Mouse (Mus musculus): Measurements from ENCODE around the gene Ptprd. TPM values are rescaled to one million over a fixed set of nuclear protein-coding genes. Genes with fewer than 3 reads are reported as not detected.

The Ptprd gene
- total RNA-seq, 2 experiments from 2014 or later = 3.0 to 4.7 TPM

GRCm38 (mm10) chr4:77586222-77586621 is 625.5 kb downstream of the Ptprd start:
- DNase-seq (ENCODE audit: low spot score) = no peak

DNA sequence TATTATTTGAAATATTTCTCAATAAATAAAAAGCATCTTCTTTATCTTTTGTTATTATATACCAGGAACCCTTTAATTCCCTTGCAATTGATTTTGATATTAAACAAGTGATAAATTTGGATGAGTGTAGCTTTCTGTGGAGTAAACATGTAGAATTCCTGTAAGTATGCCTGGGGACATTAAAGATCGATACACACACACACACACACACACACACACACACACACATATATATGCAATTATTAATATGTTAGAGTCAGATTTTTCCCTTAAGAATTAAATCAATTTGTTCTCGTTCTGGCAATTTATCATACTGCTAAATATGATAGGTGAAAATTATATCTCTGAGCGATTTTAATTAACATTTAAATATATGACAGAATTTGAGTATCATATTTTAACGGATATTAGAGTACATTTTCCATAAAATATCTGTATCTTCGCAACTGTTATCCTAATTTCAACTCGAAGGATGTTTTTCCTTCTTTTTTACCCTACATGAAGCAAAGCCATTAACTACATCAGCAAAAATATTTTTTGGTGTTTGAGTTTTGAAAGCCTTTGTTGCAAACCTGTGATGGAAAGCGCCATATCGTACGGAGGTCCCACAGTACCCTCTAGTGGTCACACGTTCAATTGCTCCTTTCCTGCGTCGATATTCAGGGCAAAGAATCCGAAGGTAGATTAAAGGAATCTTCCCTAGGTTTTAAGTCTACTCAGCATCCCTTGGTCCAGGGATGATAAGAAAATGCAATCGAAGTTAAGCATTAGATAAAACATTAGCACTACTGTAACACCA is 653.2 kb downstream of the Ptprd start:
- no peak for DNase-seq (ENCODE audit: low spot score)

DNA sequence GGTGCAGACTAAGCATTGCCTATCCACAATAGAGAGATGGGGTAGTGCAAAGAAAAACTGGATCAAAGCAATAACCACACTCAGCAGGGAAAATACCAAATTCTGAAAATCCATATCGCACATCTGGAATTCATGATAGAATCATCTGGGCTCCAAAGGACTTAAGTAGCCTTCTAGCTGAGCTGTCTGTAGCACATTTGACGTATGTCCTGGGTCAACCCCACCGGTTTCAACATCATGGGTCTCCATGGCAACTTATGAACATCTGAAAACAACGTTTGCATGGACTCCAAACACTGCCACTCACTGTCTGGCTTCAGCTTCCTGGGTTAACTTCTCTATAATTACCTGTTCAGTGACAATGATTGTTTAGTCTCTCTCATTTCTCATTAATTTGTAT is 655.9 kb downstream of the Ptprd start:
- DNase-seq (ENCODE audit: low spot score) = no peak

GRCm38 (mm10) chr4:77537843-77538242 is 673.9 kb downstream of the Ptprd start:
- DNase-seq (ENCODE audit: low spot score) = no peak

- DNase-seq (ENCODE audit: low spot score) = no peak
These were observed 674.4 kb downstream of the Ptprd start for GRCm38 (mm10) chr4:77537336-77537735.

- DNase-seq (ENCODE audit: low spot score) = no peak
These were observed 676.2 kb downstream of the Ptprd start for GRCm38 (mm10) chr4:77535601-77536000.

GRCm38 (mm10) chr4:77534553-77534952 is 677.2 kb downstream of the Ptprd start:
- no peak for DNase-seq (ENCODE audit: low spot score)

- no peak for DNase-seq (ENCODE audit: low spot score)
These were observed 692.6 kb downstream of the Ptprd start for GRCm38 (mm10) chr4:77519166-77519565.

DNA sequence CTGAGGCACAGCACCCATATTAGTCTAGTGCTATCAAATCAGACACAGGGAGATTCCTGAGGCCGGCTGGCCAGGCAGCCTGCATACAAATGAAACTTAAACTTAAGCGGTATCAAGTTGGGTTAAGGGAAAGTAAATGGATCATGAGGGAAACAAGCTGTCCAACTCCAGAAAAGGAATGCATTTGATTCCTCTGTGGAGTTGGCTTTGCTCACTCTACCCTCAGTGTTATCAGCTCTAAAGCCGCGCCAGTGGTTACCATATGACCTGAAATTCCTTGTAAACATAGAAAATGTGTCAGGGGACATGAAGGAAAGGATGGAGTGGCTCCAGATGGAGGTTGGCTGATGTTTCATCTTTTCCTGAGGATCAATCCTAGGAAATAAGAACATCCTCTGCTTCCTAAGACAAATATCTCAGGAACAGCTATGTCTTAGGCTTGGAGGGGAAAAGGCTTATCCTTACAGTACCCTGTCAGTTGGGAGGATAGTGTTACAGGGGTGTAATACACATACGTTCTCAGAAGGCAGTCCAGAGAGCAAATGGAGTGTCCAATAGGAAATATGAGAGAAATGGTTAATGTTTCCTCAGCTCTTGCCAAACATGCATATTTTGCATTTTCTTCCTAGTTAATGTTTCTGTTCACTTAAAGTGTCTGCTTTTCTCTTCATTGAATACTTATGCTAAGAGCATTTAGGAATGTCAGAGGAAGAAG is 697.7 kb downstream of the Ptprd start:
- no peak for DNase-seq (ENCODE audit: low spot score)

GRCm38 (mm10) chr4:77513041-77513440 is 698.7 kb downstream of the Ptprd start:
- DNase-seq (ENCODE audit: low spot score) = no peak

- no peak for DNase-seq (ENCODE audit: low spot score)
These were observed 757.7 kb downstream of the Ptprd start for GRCm38 (mm10) chr4:77454049-77454448.

DNA sequence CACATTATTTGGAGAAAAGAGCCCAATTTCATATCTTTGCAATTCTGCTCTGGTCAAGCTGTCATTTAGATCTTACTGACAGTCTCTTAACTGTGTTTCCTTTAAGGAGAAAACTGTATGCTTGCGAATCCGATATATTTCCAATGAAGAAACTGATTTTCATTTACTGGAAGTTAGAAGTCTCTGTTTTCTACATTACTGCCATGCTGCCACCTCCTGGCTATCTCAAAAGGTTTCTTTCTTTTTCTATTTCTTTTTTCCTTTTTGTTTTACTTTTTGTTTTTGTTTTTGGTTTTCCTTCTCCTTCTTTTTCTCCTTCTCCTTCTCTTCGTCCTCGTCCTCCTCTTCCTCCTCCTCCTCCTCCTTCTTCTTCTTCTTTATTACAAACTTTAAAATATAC is 812.6 kb downstream of the Ptprd start:
- no peak for DNase-seq (ENCODE audit: low spot score)

DNA sequence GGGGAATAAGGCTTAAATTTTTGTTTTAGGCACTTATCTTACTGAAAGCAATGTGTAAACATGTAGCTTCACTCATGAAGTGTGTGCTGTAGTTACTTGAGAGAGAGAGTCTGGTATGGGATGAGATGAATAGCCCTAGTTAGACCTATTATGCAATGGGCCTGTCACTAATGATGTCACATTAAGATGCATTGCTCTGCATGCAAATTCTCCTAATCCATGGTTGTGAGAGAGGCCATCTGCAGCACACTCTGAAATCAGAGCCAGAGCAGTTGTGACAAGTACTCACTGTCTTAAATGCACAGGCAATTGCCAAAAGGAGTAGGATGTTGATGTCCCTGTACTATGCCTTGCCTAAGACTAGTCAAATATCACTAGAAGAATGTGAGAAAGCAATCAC is 850.0 kb downstream of the Ptprd start:
- DNase-seq (ENCODE audit: low spot score) = no peak

- DNase-seq (ENCODE audit: low spot score) = no peak
These were observed 884.6 kb downstream of the Ptprd start for GRCm38 (mm10) chr4:77327198-77327597.

DNA sequence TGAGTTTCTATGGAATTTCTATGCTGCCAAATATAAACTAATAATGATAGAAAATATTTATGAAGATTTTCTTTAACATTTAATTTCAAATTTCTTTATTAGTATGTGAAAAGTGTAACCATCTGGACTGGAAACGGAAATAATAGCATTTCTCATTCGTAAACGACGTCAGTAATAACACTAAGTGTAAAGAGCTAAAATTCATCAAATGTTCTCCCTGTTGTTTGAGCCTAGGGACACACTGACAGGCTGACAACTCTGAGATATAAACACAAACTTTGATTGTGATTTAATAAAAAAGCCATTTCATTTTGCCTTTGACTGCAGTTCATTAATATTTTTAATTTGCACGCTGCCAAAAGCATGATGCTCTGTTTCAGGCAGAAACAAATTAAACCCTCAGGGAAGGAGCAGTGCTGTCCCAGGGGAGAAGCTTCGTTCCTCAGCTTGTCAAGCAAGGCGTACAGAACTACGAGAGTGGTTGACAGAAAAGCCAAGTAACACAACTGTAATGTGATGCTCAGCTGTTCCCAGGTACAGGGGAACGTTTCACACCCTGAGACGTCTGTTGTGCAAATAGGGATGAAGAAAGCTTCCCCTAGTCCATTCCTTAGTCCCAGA is 894.6 kb downstream of the Ptprd start:
- no peak for DNase-seq (ENCODE audit: low spot score)

- no peak for DNase-seq (ENCODE audit: low spot score)
These were observed 895.1 kb downstream of the Ptprd start for GRCm38 (mm10) chr4:77316644-77317043.

GRCm38 (mm10) chr4:77310127-77310788 is 901.5 kb downstream of the Ptprd start:
- no peak for DNase-seq (ENCODE audit: low spot score)

DNA sequence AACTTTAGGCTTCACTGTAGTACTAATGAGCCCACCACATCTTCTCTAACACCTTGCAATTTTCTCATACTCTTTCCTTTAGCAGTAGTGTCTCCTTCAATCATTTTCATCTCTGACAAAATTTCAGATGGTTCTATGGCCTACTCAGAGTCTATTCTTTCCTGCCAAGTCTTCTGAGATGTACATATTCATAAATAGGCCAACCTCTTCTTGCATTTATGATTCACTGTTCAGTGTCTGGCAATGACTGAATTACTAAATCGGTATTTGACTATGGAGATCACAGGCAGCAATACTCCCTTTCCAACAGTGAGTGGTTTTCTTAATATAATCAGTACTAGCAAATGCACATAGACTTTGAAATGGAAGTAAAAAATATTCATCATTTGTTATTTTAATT is 928.3 kb downstream of the Ptprd start:
- DNase-seq (ENCODE audit: low spot score) = no peak

DNA sequence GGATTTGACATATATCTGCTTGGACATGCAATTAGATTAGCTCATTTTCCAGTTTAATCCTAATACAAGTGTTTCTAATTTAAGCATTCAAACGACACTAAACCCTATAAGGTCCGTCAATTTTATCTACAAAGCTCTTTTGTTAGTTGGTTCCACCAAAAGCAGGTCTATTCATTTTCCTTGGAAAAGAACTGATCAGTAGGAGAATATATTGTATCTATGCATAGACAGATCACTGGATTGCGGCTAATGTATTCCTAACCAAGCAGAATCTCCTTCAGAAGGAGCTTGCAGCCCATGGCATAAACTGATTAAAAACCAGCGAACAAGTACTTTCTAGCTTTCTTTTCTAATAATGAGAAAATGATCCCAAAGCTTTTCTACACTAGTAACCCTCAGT is 933.8 kb downstream of the Ptprd start:
- no peak for DNase-seq (ENCODE audit: low spot score)

DNA sequence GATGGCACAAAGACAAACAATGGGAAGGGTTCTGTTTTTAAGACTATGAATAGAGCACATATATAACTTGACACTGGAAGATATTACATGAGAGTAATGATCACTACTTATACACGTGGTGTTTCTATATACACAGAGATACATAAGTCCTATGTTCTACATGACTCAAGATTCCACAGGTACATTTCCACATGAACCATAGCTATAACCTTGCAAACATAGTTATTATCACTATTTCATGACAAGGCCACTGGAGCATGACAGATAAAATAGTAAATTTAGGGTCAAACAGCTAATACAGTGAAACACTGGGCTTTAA is 951.8 kb downstream of the Ptprd start:
- DNase-seq (ENCODE audit: low spot score) = no peak

DNA sequence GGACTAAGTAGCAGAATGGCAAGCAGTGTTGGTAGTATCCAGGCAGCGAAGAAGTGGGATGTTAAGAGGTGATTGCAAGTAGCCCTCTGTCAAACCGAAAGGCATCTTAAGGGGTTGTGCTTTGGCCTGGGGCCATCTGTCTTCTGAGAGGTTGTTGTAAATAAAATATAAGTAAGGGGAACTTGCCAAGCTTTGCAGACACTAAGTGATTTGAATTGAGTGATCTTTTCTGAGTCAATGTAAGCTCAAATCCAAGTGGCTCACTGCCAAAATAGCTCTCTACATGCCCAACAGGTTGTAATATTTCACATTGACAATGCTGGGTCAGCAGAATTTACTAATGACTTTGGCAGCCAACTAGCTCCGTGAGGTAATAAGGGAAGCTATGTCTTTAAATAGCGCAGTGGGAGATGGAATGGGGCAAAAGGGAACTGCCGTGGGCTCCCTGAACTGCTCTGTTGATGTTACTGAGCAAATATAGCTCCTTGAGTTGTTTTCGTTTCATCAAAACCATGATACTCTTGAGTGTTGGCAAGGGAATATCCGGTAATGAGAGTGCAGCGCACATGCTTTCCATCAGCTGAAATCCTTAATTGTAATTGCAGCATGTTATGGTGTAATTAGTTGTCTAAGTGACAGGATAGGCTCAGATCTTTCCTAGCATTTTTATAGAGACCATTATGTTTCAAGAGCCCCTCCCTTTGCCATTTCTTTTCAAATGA is 952.4 kb downstream of the Ptprd start:
- DNase-seq (ENCODE audit: low spot score) = peak; percentile 1

DNA sequence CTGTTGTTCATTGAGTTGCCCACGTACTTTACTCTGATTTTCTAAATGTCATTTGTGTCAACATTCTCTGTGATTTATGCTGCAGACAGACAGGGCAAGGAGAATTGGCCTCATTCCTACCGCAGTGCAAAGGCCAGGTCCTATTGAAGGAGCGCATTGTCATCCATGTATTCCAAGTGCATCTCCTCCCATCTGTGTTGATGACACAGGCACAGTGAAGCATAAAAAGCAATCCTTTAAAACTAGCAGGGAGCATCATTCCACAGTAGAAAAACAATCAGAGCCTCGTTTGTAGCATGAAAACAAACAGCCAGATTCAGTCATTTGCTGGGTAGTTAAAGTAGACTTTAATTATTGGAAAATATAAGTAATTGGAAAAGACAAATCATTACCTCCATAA is 960.6 kb downstream of the Ptprd start:
- no peak for DNase-seq (ENCODE audit: low spot score)

Data from gastrocnemius, adult 18-20 months (tissue).